Mouse (Mus musculus) ZHBTc4 (cell line): ENCODE results near the gene Crkl.
A peak's percentile ranks its signal among the peaks of the same experiment; 100 is the strongest.

Source experiments
- DNase-seq: peaks from one replicate; pipeline ENCODE4 v3.0.0-alpha.2; 2011; ENCODE audit warnings: low read depth, low spot score

The Crkl gene

DNA sequence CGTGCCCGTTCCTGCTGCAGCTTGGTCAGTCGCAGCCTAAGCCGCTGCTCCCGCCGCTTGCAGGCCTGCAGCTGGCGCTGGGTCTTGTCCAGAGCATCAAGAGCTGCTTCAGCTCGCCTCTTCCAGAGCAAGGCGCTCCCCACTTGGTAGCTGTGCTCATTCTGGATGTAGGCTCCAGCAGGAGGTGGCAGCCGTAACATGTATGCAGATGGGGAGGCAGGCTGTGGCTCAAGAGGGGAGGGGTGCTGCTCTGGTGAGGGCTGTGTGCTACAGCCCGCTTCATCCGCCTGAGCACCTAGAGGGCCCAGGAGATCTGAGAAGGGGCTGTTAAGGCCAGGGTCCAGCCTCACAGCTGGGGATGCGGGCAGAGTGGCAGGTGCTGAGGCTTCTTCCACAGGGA is 76.5 kb downstream of the Crkl start:
- DNase-seq, result peak; percentile 37

- DNase-seq, result no peak
Measured at GRCm38 (mm10) chr16:17529981-17530586, 78.3 kb downstream of the Crkl start.

- DNase-seq, result peak; percentile 99
Measured at GRCm38 (mm10) chr16:17530640-17531288, 79.0 kb downstream of the Crkl start, which contains the start of gene Thap7. Gene Thap7, minus strand, starts transcription at chr16:17531136.

GRCm38 (mm10) chr16:17532271-17532670 is 80.5 kb downstream of the Crkl start:
- DNase-seq, result peak; percentile 47

DNA sequence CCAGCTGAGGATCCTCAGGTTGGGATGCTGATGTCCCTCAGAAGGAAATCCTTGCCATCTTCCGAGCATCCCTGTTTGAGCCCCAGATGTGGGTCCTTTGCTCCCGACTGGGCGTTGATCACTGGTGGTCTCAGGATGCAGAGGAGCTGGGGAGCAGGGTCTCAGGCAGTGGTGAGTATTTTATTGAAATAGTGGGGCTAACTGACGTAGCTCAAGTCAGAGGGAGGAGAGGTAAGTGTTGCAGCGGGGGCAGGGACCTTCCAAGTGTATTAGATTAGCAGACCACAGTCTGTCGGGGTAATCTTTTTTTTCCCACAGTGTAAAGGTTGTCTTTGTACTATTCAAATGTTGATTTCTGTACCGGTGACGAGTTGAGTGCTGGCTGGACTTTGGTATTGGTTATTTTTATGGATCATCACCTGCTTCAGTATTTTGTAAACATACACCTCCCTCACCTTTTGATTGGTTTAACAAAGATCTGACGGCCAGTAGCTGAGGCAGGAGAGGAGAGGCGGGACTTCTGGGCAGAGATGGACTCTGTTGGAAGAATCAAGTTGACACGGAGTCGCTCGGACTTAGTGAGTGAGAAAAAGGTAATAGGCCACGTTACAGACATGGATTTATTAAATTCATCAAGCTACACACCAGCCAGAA is 81.0 kb downstream of the Crkl start:
- no peak for DNase-seq

GRCm38 (mm10) chr16:17536584-17536983 is 84.8 kb downstream of the Crkl start:
- DNase-seq, result no peak
